In the genomic region with DNA sequence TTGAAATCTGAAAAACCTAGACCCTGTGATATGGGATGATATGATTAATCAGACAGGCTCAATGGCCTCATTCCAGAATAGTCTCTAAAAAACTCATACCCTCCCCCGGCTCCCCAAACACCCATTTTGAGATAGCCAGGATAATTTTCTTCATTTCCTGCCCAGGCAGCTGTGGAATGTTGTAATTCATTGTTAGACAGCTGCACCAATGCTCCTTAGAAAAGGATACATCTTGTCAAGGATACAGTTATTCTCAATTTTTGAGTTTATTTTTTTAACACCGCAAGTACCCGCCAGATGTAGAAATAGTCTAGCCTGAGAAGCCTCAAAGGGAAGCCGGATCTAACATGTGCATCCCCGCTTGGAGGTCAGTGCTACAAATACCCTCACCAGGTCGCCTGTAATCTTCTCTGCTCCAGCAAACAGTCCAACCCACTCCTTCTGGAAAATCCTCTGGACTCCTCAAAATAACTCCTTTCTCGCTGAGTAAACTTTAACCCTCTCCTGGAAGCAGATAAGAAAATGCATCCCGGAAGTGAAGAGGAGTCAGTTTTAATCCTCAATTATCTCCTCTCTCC, we compare ENCODE assay signal across 20 mouse cellular contexts.
DNase-seq lines count a peak whose midpoint lies in the region; ATAC-seq and TF ChIP-seq lines count a peak whose summit lies in the region.
"Had no signal": no experiment of that assay in that cellular context is flagged by ENCODE, and none has a peak within 500 bp of the region (broad histone marks: within the 10 kb centered on the region; RNA-seq: fewer than 3 reads in every experiment).

No protein-coding gene starts in this region.

- no peak overlapping the region for H3K4me3 ChIP-seq in heart, embryonic 15.5 days
- H3K4me3 ChIP-seq in stomach, postnatal 0 days (ENCODE audit: low read depth, low read length), result no peak overlapping the region
- H3K4me3 ChIP-seq in forebrain, embryonic 14.5 days (ENCODE audit: low read depth, low read length), result no peak overlapping the region
- H3K4me3 ChIP-seq: hindbrain, embryonic 10.5 days; limb, embryonic 12.5 days; neural tube, embryonic 15.5 days had no signal

- H3K27me3 ChIP-seq in heart, embryonic 15.5 days, result no peaks in the 10 kb centered on the region
- no peaks in the 10 kb centered on the region for H3K27me3 ChIP-seq in stomach, postnatal 0 days (ENCODE audit: control insufficient read depth, insufficient read depth, low read length)
- H3K27me3 ChIP-seq in forebrain, embryonic 14.5 days (replicated peaks; ENCODE audit: control insufficient read depth, insufficient read depth, low read length), result no peaks in the 10 kb centered on the region
- H3K27me3 ChIP-seq: limb, embryonic 12.5 days; neural tube, embryonic 15.5 days had no signal

- no peaks in the 10 kb centered on the region for H3K36me3 ChIP-seq in heart, embryonic 15.5 days
- no peaks in the 10 kb centered on the region for H3K36me3 ChIP-seq in stomach, postnatal 0 days (ENCODE audit: control insufficient read depth, insufficient read depth, low read length)
- no peaks in the 10 kb centered on the region for H3K36me3 ChIP-seq in forebrain, embryonic 14.5 days (ENCODE audit: control insufficient read depth, insufficient read depth, low read length)
- H3K36me3 ChIP-seq: hindbrain, embryonic 10.5 days; limb, embryonic 12.5 days; neural tube, embryonic 15.5 days had no signal

- H3K9ac ChIP-seq in heart, embryonic 15.5 days, result no peak overlapping the region
- no peak overlapping the region for H3K9ac ChIP-seq in stomach, postnatal 0 days (ENCODE audit: low read length)
- no peak overlapping the region for H3K9ac ChIP-seq in forebrain, embryonic 14.5 days (ENCODE audit: low read length)
- H3K9ac ChIP-seq: limb, embryonic 12.5 days; liver, postnatal 0 days; neural tube, embryonic 15.5 days had no signal

- peak overlapping the region; percentile 45; the same call in 1 of the 2 replicates for H3K27ac ChIP-seq in heart, embryonic 15.5 days
- H3K27ac ChIP-seq in stomach, postnatal 0 days (replicated peaks), result no peak overlapping the region
- no peak overlapping the region for H3K27ac ChIP-seq in forebrain, embryonic 14.5 days (ENCODE audit: low read depth, low read length)
- H3K27ac ChIP-seq: hindbrain, embryonic 10.5 days; limb, embryonic 12.5 days; neural tube, embryonic 15.5 days had no signal

- TF ChIP-seq CTCF in stomach, postnatal 0 days (IDR thresholded peaks at IDR 0.05; ENCODE audit: low read depth), result no peak

- ATAC-seq in heart, embryonic 15.5 days (replicated peaks; ENCODE audit: insufficient number of reproducible peaks, insufficient read depth, low FRiP score, low read depth), result no peak
- no peak for ATAC-seq in stomach, postnatal 0 days (ENCODE audit: low FRiP score, low TSS enrichment)
- no peak for ATAC-seq in forebrain, embryonic 14.5 days
- ATAC-seq: forebrain, embryonic 16.5 days; inflammation-experienced regulatory T-cells, adult 6 months; liver, postnatal 0 days had no signal

- H3K4me1 ChIP-seq in heart, embryonic 15.5 days (replicated peaks), result peaks cover 22% of the 10 kb centered on the region
- no peaks in the 10 kb centered on the region for H3K4me1 ChIP-seq in stomach, postnatal 0 days (replicated peaks; ENCODE audit: control insufficient read depth, insufficient read depth)
- no peaks in the 10 kb centered on the region for H3K4me1 ChIP-seq in forebrain, embryonic 14.5 days (ENCODE audit: control insufficient read depth, insufficient read depth, low read length)
- H3K4me1 ChIP-seq: hindbrain, embryonic 10.5 days; limb, embryonic 12.5 days; neural tube, embryonic 15.5 days had no signal

- H3K9me3 ChIP-seq in heart, embryonic 15.5 days (replicated peaks), result no peaks in the 10 kb centered on the region
- no peaks in the 10 kb centered on the region for H3K9me3 ChIP-seq in stomach, postnatal 0 days (ENCODE audit: control insufficient read depth, low read length)
- no peaks in the 10 kb centered on the region for H3K9me3 ChIP-seq in forebrain, embryonic 14.5 days (replicated peaks; ENCODE audit: control insufficient read depth, low read length)
- H3K9me3 ChIP-seq: hindbrain, embryonic 10.5 days; limb, embryonic 12.5 days; neural tube, embryonic 15.5 days had no signal

- no peak for TF ChIP-seq EP300 in stomach, postnatal 0 days (optimal IDR thresholded peaks at IDR 0.05)

- no peak overlapping the region for H3K4me2 ChIP-seq in heart, embryonic 15.5 days
- no peak overlapping the region for H3K4me2 ChIP-seq in stomach, postnatal 0 days (replicated peaks; ENCODE audit: low read depth)
- no peak overlapping the region for H3K4me2 ChIP-seq in forebrain, embryonic 14.5 days (ENCODE audit: low read length)
- H3K4me2 ChIP-seq: limb, embryonic 12.5 days; neural tube, embryonic 15.5 days had no signal

- 20% methylated on average over 8 of the region's 8 CpGs for WGBS in heart, embryonic 15.5 days
- WGBS in stomach, postnatal 0 days, result 34% methylated on average over 8 of the region's 8 CpGs
- WGBS in forebrain, embryonic 14.5 days, result 54% methylated on average over 8 of the region's 8 CpGs

- DNase-seq in embryo, embryonic 10.5 days (ENCODE audit: low spot score), result peak; percentile 30
- no peak for DNase-seq in embryo, embryonic 9.5 days (ENCODE audit: extremely low spot score)
- peak; percentile 30 for DNase-seq in kidney, adult 11 months
- DNase-seq in kidney, postnatal 4 days, result no peak
- DNase-seq in kidney, postnatal 14 days, result peak; percentile 55
- no peak for DNase-seq in stomach, postnatal 0 days (ENCODE audit: low spot score)
- DNase-seq in forebrain, embryonic 14.5 days (ENCODE audit: low spot score), result no peak
- DNase-seq: adrenal gland, adult 8-10 months; cerebellum, postnatal 14 days; gastrocnemius, postnatal 10 days; layer of hippocampus, postnatal 36 days; liver, postnatal 0 days; spleen, adult 18-20 months; thymus, postnatal 4 days had no signal

Comparison
In these comparisons a context has a peak if more than half of its experiments do, and no peak if none do; other contexts are left out.
1. DNase-seq: peak in embryo, embryonic 10.5 days (single experiment), kidney, adult 11 months (single experiment) and kidney, postnatal 14 days (single experiment); none in embryo, embryonic 9.5 days (single experiment), kidney, postnatal 4 days (0 of 2), stomach, postnatal 0 days (single experiment) and forebrain, embryonic 14.5 days (single experiment).